Comparison of ENCODE assay signal across 30 mouse cellular contexts in genomic region chr2:31075168-31075567, GRCm38 (mm10).
A peak's percentile ranks its signal among the peaks of the same experiment; 100 is the strongest.
DNase-seq lines count a peak whose midpoint lies in the region; ATAC-seq and TF ChIP-seq lines count a peak whose summit lies in the region.
"Had no signal": no experiment of that assay in that cellular context is flagged by ENCODE, and none has a peak within 500 bp of the region (broad histone marks: within the 10 kb centered on the region; RNA-seq: fewer than 3 reads in every experiment).

No protein-coding gene starts in this region.

- no peak for TF ChIP-seq CTCF in gastrocnemius, adult 2 months (IDR thresholded peaks at IDR 0.05)
- TF ChIP-seq CTCF in forebrain, postnatal 0 days (IDR thresholded peaks at IDR 0.05; ENCODE audit: low read depth), result no peak

- H3K9ac ChIP-seq in forebrain, postnatal 0 days, result no peak overlapping the region
- H3K9ac ChIP-seq: embryonic facial prominence, embryonic 13.5 days; heart, embryonic 15.5 days; liver, embryonic 13.5 days; midbrain, embryonic 13.5 days had no signal

- H3K36me3 ChIP-seq in forebrain, postnatal 0 days (ENCODE audit: insufficient read depth), result peaks cover 8% of the 10 kb centered on the region; the same call in 1 of the 2 replicates

- no peak for DNase-seq in gastrocnemius, adult 2 months
- DNase-seq in gastrocnemius, adult 8-10 months (ENCODE audit: low spot score in 2 of 2), result no peak
- DNase-seq in B cell, adult 2 months, result peak; percentile 44 to 48
- no peak for DNase-seq in urinary bladder, postnatal 36 days (ENCODE audit: low spot score in 2 of 2)
- no peak for DNase-seq in forebrain, postnatal 0 days
- DNase-seq in natural killer cell, adult 2 months (ENCODE audit: low spot score in 2 of 2), result no peak
- DNase-seq: adrenal gland, adult 2 months; adrenal gland, postnatal 36 days; cerebellum, adult 11-12 months; cerebellum, adult 9-11 months; gastrocnemius, postnatal 14 days; kidney, adult 2 months; kidney, postnatal 4 days; left cerebral cortex, postnatal 4 days; liver, embryonic 13.5 days; lung, adult 2 months; right cerebral cortex, postnatal 4 days; thymus, postnatal 25 days had no signal

- no peak overlapping the region for H3K4me2 ChIP-seq in forebrain, postnatal 0 days (ENCODE audit: low read depth)
- H3K4me2 ChIP-seq: embryonic facial prominence, embryonic 13.5 days; heart, embryonic 15.5 days; liver, embryonic 13.5 days; midbrain, embryonic 13.5 days had no signal

- H3K4me3 ChIP-seq in gastrocnemius, adult 2 months, result no peak overlapping the region
- no peak overlapping the region for H3K4me3 ChIP-seq in brown adipose tissue, adult 24 weeks (ENCODE audit: insufficient read depth, low read depth, low read length)
- H3K4me3 ChIP-seq in forebrain, postnatal 0 days (ENCODE audit: low read depth, low read length), result no peak overlapping the region
- H3K4me3 ChIP-seq: embryonic facial prominence, embryonic 13.5 days; forebrain, embryonic 10.5 days; heart, embryonic 10.5 days; heart, embryonic 15.5 days; liver, embryonic 13.5 days; midbrain, embryonic 13.5 days had no signal

- WGBS in forebrain, postnatal 0 days, result 94% methylated on average over 2 of the region's 2 CpGs

- H3K27me3 ChIP-seq in forebrain, postnatal 0 days (ENCODE audit: insufficient read depth, low read length), result no peaks in the 10 kb centered on the region
- H3K27me3 ChIP-seq: embryonic facial prominence, embryonic 13.5 days; heart, embryonic 15.5 days; liver, embryonic 13.5 days; midbrain, embryonic 13.5 days had no signal

- ATAC-seq in megakaryocyte progenitor cell, adult 5-6 weeks (replicated peaks; ENCODE audit: poor library complexity), result peak; percentile 72
- ATAC-seq in forebrain, postnatal 0 days, result no peak
- ATAC-seq: activated CD4-positive, CD25-positive, alpha-beta regulatory T cell, adult 4 months; CD4-positive, CD25-positive, alpha-beta regulatory T cell, adult 4 months; forebrain, embryonic 16.5 days; hindbrain, embryonic 16.5 days; midbrain, embryonic 13.5 days had no signal

- no peaks in the 10 kb centered on the region for H3K4me1 ChIP-seq in brown adipose tissue, adult 24 weeks (ENCODE audit: control insufficient read depth, insufficient read depth, insufficient read length, low read length)
- no peaks in the 10 kb centered on the region for H3K4me1 ChIP-seq in forebrain, postnatal 0 days (ENCODE audit: insufficient read depth)
- H3K4me1 ChIP-seq: embryonic facial prominence, embryonic 13.5 days; forebrain, embryonic 10.5 days; heart, embryonic 15.5 days; liver, embryonic 13.5 days; midbrain, embryonic 13.5 days had no signal

- no peaks in the 10 kb centered on the region for H3K9me3 ChIP-seq in forebrain, postnatal 0 days (ENCODE audit: low read length)
- H3K9me3 ChIP-seq: embryonic facial prominence, embryonic 13.5 days; forebrain, embryonic 10.5 days; heart, embryonic 10.5 days; heart, embryonic 15.5 days; liver, embryonic 13.5 days had no signal

- intact Hi-C loops in gastrocnemius, adult 2 months (cut with DNase I), result no loop called here

- H3K27ac ChIP-seq in gastrocnemius, adult 2 months, result peak overlapping the region; percentile 10; the same call in 1 of the 2 replicates
- H3K27ac ChIP-seq in brown adipose tissue, adult 24 weeks (replicated peaks; ENCODE audit: low read depth, low read length), result 0 out of 2 replicates have a peak overlapping the region, but pooled peaks have one; percentile 30
- H3K27ac ChIP-seq in forebrain, postnatal 0 days (ENCODE audit: low read depth, low read length), result no peak overlapping the region
- H3K27ac ChIP-seq: embryonic facial prominence, embryonic 13.5 days; forebrain, embryonic 10.5 days; heart, embryonic 10.5 days; heart, embryonic 15.5 days; kidney, postnatal 0 days; liver, embryonic 13.5 days; midbrain, embryonic 13.5 days had no signal

Comparison
In these comparisons a context has a peak if more than half of its experiments do, and no peak if none do; other contexts are left out.
1. DNase-seq: peak in B cell, adult 2 months (2 of 2); none in gastrocnemius, adult 2 months (single experiment), gastrocnemius, adult 8-10 months (0 of 2), urinary bladder, postnatal 36 days (0 of 2), forebrain, postnatal 0 days (single experiment) and natural killer cell, adult 2 months (0 of 2).